Mouse (Mus musculus): Measurements from ENCODE around the gene Gm10300. TPM values are rescaled to one million over a fixed set of nuclear protein-coding genes. Genes with fewer than 3 reads are reported as not detected.

Gm10300 gene
- polyA plus RNA-seq, 1 experiment from 2014 or later = not detected

GRCm38 (mm10) chr4:132048995-132049404 is 25.5 kb upstream of the Gm10300 start:
- H3K4me1 ChIP-seq (ENCODE audit: control insufficient read depth, insufficient read depth, low read length) = peaks cover 11% of the 10 kb centered on the region
- H3K9me3 ChIP-seq (ENCODE audit: control insufficient read depth, low read length) = no peaks in the 10 kb centered on the region
- peak overlapping the region; percentile 98 for H3K4me2 ChIP-seq (ENCODE audit: low read depth, low read length)
- ATAC-seq = peak; percentile 98
- H3K4me3 ChIP-seq (ENCODE audit: low read length) = peak overlapping the region; percentile 88
- peak overlapping the region; percentile 91 for H3K9ac ChIP-seq (ENCODE audit: low read depth, low read length)
- 1% methylated on average over 38 of the region's 46 CpGs for whole genome bisulfite sequencing
- no peaks in the 10 kb centered on the region for H3K36me3 ChIP-seq (ENCODE audit: control insufficient read depth, insufficient read depth, low read length)
- H3K27ac ChIP-seq (ENCODE audit: low read length) = peak overlapping the region; percentile 82
- no peaks in the 10 kb centered on the region for H3K27me3 ChIP-seq (replicated peaks; ENCODE audit: control insufficient read depth, insufficient read depth, low read length)

- Histone ChIP-seq H3K27ac (ENCODE audit: low read length) (no peak overlapping the region), H3K36me3 (ENCODE audit: control insufficient read depth, insufficient read depth, low read length) (no peaks in the 10 kb centered on the region), H3K9ac (ENCODE audit: low read depth, low read length) (0 out of 2 replicates have a peak overlapping the region, but pooled peaks have one; percentile 33), H3K4me2 (ENCODE audit: low read depth, low read length) (peak overlapping the region; percentile 98), H3K4me1 (ENCODE audit: control insufficient read depth, insufficient read depth, low read length) (peaks cover 11% of the 10 kb centered on the region), H3K9me3 (ENCODE audit: control insufficient read depth, low read length) (no peaks in the 10 kb centered on the region), H3K27me3 (replicated peaks; ENCODE audit: control insufficient read depth, insufficient read depth, low read length) (no peaks in the 10 kb centered on the region), H3K4me3 (ENCODE audit: low read length) (peak overlapping the region; percentile 88)
- no peak for ATAC-seq
- WGBS = 21% methylated on average over 15 of the region's 15 CpGs
Measured at GRCm38 (mm10) chr4:132049549-132050200, 24.8 kb upstream of the Gm10300 start.

- Histone ChIP-seq H3K4me2 (ENCODE audit: low read depth, low read length) (no peak overlapping the region), H3K27ac (ENCODE audit: low read length) (no peak overlapping the region), H3K36me3 (ENCODE audit: control insufficient read depth, insufficient read depth, low read length) (no peaks in the 10 kb centered on the region), H3K9ac (ENCODE audit: low read depth, low read length) (no peak overlapping the region), H3K27me3 (replicated peaks; ENCODE audit: control insufficient read depth, insufficient read depth, low read length) (no peaks in the 10 kb centered on the region), H3K9me3 (ENCODE audit: control insufficient read depth, low read length) (no peaks in the 10 kb centered on the region), H3K4me1 (ENCODE audit: control insufficient read depth, insufficient read depth, low read length) (peaks cover 11% of the 10 kb centered on the region), H3K4me3 (ENCODE audit: low read length) (no peak overlapping the region)
- 69% methylated on average over 10 of the region's 10 CpGs for WGBS
- ATAC-seq = no peak
Measured at GRCm38 (mm10) chr4:132051321-132052275, 22.9 kb upstream of the Gm10300 start.

DNA sequence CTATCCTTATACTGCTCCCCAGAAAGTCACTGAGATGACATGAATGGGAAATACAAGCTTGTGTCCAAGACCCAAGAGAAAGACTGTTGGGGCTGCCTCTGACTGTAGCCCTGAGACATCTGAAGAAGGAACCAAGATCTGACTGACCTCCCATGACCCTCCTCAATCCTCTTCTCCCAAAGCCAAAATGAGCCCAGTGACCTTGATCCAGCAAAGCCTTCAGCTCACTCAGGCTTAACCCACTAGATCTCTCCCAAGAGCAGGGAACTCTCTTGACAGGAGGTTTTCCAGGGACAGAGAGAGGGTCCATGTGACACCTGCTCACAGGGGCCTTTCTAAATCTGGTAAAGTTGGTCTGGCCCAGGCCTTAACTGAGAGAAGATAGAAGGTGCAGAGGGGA is 17.2 kb upstream of the Gm10300 start:
- no peak overlapping the region for H3K4me2 ChIP-seq (ENCODE audit: low read depth, low read length)
- H3K9me3 ChIP-seq (ENCODE audit: control insufficient read depth, low read length) = no peaks in the 10 kb centered on the region
- H3K27me3 ChIP-seq (replicated peaks; ENCODE audit: control insufficient read depth, insufficient read depth, low read length) = no peaks in the 10 kb centered on the region
- peaks cover 5% of the 10 kb centered on the region for H3K4me1 ChIP-seq (ENCODE audit: control insufficient read depth, insufficient read depth, low read length)
- no peak overlapping the region for H3K27ac ChIP-seq (ENCODE audit: low read length)
- ATAC-seq = no peak
- H3K9ac ChIP-seq (ENCODE audit: low read depth, low read length) = no peak overlapping the region
- no peak overlapping the region for H3K4me3 ChIP-seq (ENCODE audit: low read length)
- H3K36me3 ChIP-seq (ENCODE audit: control insufficient read depth, insufficient read depth, low read length) = no peaks in the 10 kb centered on the region

DNA sequence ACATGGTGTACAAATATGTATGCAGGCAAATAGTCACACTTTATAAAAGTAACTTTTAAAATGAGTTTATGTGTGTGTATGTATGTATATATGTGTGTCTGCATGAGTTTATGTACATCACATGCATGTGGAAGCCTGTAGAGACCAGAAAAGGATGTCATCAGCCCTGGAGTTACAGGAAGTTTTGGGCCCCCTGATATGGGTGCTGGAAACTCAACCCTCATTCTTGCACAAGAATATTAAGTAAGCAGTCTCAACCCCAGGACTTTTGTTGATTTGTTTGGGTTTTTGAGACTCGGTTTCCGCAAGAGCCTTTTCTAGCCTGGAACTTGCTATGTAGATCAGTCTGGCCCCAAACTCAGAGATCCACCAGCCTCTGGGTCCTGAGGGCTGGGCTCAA is 15.0 kb upstream of the Gm10300 start:
- Histone ChIP-seq H3K4me3 (ENCODE audit: low read length) (no peak overlapping the region), H3K36me3 (ENCODE audit: control insufficient read depth, insufficient read depth, low read length) (no peaks in the 10 kb centered on the region), H3K9ac (ENCODE audit: low read depth, low read length) (no peak overlapping the region), H3K9me3 (ENCODE audit: control insufficient read depth, low read length) (no peaks in the 10 kb centered on the region), H3K27me3 (replicated peaks; ENCODE audit: control insufficient read depth, insufficient read depth, low read length) (no peaks in the 10 kb centered on the region), H3K4me1 (ENCODE audit: control insufficient read depth, insufficient read depth, low read length) (peaks cover 19% of the 10 kb centered on the region), H3K27ac (ENCODE audit: low read length) (no peak overlapping the region), H3K4me2 (ENCODE audit: low read depth, low read length) (no peak overlapping the region)
- WGBS = 93% methylated on average over 2 of the region's 2 CpGs
- no peak for ATAC-seq

- H3K9me3 ChIP-seq (ENCODE audit: control insufficient read depth, low read length) = no peaks in the 10 kb centered on the region
- no peaks in the 10 kb centered on the region for H3K36me3 ChIP-seq (ENCODE audit: control insufficient read depth, insufficient read depth, low read length)
Measured at GRCm38 (mm10) chr4:132060040-132060832, 14.3 kb upstream of the Gm10300 start.

DNA sequence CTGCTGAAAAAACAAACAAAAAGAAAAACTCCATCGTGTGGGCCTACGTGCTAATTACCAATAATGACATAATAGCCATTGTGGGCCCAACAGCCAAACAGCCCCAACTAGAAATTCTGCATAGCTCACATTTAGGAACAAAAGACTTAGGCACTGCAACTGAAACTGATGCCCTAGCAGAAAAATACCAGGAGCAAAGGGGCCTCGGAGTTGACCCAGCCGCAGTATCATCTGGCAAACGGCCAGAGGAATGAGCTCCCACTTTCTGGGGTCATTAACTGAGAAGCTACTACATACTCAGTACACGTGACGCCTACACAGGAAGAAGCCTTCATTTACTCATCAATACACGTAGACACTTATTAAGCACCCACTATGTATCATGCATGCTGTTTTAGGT is 12.2 kb upstream of the Gm10300 start:
- H3K4me2 ChIP-seq (ENCODE audit: low read depth, low read length) = no peak overlapping the region
- no peaks in the 10 kb centered on the region for H3K27me3 ChIP-seq (replicated peaks; ENCODE audit: control insufficient read depth, insufficient read depth, low read length)
- H3K4me3 ChIP-seq (ENCODE audit: low read length) = no peak overlapping the region
- peaks cover 32% of the 10 kb centered on the region for H3K4me1 ChIP-seq (ENCODE audit: control insufficient read depth, insufficient read depth, low read length)
- no peak overlapping the region for H3K27ac ChIP-seq (ENCODE audit: low read length)
- no peak for ATAC-seq
- no peaks in the 10 kb centered on the region for H3K36me3 ChIP-seq (ENCODE audit: control insufficient read depth, insufficient read depth, low read length)
- H3K9me3 ChIP-seq (ENCODE audit: control insufficient read depth, low read length) = no peaks in the 10 kb centered on the region
- WGBS = 59% methylated on average over 8 of the region's 8 CpGs
- no peak overlapping the region for H3K9ac ChIP-seq (ENCODE audit: low read depth, low read length)

More at GRCm38 (mm10) chr4:132060040-132060832, 14.3 kb upstream of the Gm10300 start:
- Histone ChIP-seq H3K4me1 (ENCODE audit: control insufficient read depth, insufficient read depth, low read length) (peaks cover 24% of the 10 kb centered on the region), H3K27me3 (replicated peaks; ENCODE audit: control insufficient read depth, insufficient read depth, low read length) (no peaks in the 10 kb centered on the region), H3K4me3 (ENCODE audit: low read length) (no peak overlapping the region), H3K27ac (ENCODE audit: low read length) (no peak overlapping the region), H3K4me2 (ENCODE audit: low read depth, low read length) (no peak overlapping the region), H3K9ac (ENCODE audit: low read depth, low read length) (no peak overlapping the region)
- WGBS = 62% methylated on average over 17 of the region's 17 CpGs
- ATAC-seq = no peak

GRCm38 (mm10) chr4:132062934-132063884 is 11.3 kb upstream of the Gm10300 start:
- H3K27ac ChIP-seq (ENCODE audit: low read length) = no peak overlapping the region
- no peak overlapping the region for H3K4me2 ChIP-seq (ENCODE audit: low read depth, low read length)
- no peaks in the 10 kb centered on the region for H3K36me3 ChIP-seq (ENCODE audit: control insufficient read depth, insufficient read depth, low read length)
- no peak overlapping the region for H3K9ac ChIP-seq (ENCODE audit: low read depth, low read length)
- peak; percentile 47 for ATAC-seq
- H3K27me3 ChIP-seq (replicated peaks; ENCODE audit: control insufficient read depth, insufficient read depth, low read length) = no peaks in the 10 kb centered on the region
- 60% methylated on average over 17 of the region's 17 CpGs for WGBS
- no peak overlapping the region for H3K4me3 ChIP-seq (ENCODE audit: low read length)
- H3K4me1 ChIP-seq (ENCODE audit: control insufficient read depth, insufficient read depth, low read length) = peaks cover 34% of the 10 kb centered on the region
- no peaks in the 10 kb centered on the region for H3K9me3 ChIP-seq (ENCODE audit: control insufficient read depth, low read length)
